Mouse (Mus musculus): ENCODE measurements at regions not wholly inside any gene's neighbourhood (a gene's known extent, or its start where the extent isn't known, plus 50 kb on each side); places are given as distances from the start of the nearest gene placed in this dataset.

DNA sequence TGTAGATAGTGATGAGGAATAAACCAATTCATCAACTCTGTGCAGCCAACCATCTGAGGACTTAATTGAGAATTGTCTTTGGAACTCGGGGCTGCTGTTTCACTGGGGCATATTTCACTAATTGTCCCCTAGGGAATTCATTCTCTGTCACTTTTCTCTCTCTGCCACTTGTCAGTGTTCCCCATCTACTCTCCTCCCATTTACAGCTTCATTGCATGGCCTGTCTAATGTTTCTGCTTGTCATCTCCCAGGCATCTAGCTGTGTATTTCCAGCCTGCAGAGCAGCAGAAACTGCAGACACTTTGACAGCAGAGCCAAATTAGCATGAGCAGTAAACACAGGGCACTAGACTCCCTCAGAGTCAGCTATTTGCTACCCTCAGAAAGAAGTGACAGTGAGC lies 1105.2 kb downstream of the Ntrk3 start:
- in situ Hi-C loops (cut with MboI, MseI) = no loop called here

DNA sequence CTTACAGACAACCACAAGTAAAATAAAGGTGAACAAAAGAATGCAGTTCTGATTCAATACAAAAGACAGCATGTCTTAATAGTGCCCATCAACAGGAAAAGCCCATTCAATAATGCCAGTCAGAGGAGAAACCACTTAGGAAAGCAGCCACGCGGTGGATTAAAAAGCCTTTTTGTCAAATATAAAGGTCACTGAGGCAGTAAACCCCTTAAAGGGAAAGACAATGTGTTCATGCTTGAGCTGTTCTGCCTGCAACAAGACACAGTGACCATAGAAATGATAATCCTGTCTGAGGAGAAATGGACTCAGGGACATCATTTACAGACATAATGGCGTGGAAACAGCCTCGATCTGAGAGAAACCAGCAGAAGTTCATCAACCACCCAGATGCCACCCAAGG lies 1114.3 kb downstream of the Ntrk3 start:
- in situ Hi-C loops (cut with MboI, MseI) = no loop called here

DNA sequence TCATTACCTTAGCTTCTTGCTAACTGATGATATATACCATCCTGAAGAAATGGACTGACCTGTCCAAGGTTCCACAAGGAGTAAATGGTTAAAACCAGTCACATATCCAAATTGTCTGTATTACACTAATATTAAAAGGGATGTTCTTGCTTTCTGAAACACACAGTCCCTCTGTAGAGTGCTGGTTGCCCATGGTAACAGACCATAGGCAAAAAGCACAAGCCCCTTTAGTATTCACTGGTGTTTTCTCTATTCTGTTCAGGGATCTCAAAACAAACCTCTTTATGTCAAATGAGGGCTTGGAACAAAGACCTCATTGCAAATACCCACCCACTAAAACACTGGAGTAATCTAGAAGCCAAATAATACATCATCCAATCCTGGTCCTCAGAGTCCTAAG lies 1114.9 kb downstream of the Ntrk3 start:
- in situ Hi-C loops (cut with MboI, MseI) = no loop called here

DNA sequence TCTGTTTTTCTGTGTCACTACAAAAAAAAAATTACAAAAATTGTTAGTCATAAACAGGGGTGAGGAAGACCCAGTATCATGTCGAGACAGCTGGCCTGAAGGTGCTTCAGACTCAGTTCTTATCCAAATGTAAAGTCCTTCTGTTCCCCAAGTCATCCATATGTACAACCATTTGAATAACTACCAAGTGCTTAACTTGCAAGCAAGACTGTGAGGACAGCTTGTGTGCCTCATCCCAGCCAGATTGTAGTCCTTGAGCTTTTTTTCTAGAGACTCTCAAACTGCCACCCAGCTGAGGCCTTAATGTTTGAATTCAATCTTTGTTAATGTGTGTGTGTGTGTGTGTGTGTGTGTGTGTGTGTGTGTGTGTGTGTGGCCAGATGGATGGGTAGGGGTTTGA lies 1164.9 kb downstream of the Ntrk3 start:
- in situ Hi-C loops (cut with MboI, MseI) = no loop called here

DNA sequence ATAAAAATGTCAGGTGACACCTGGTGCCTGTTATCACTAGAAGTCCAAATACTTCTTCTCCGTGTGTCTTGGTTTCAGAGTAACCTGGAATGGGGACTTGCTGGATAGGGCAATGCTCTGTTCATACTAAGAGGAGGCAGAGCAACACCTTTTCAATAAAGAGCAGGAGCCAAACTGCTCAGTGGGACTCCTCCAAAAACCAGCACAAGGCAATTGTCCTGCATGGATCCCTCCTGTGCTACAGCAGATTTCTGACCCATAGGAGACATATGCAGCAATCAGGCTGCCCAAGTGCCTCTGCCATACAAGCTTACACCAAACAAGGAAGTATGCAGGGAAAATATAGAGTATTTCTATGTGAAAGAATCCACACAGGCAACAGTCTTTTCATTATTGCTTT lies 1178.7 kb downstream of the Ntrk3 start:
- in situ Hi-C loops (cut with MboI, MseI) = no loop called here

DNA sequence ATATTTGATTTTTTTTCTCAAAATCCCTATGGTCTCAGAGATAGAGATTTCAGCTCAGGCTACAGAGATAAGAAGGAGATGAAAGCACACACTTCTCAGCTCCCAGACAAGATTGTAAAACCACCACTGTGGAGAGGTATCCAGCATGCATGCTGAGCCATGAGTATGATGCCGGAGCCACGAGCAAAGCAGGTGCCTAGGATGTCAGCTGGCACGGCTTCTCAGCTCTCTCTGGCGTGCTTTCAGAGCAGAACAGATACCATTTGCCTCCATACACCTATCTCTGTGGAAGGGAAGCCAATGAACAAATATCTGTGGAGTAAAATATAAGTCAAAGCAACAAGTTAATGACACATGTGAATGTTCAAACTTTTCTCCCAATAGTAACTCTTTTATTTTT lies 1179.3 kb downstream of the Ntrk3 start:
- in situ Hi-C loops (cut with MboI, MseI) = no loop called here

DNA sequence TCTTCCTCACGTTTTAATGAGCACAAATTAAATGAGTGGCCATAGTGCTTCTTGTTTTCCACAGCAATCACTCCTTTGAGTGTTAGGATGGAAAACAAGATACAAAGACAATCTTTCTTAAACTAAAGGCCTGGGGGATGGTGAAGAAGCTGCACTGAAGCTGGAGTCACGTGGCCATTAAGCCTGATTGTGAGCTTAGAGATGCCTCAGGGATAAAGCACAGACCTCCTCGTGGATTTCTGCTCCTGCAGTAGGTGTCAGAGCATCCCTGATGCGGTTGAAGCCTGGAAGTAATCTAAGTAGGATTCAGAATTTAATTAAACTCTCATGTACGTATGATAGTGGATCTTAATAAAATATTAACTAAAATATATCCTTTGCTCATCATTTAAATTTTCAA lies 1200.9 kb downstream of the Ntrk3 start:
- in situ Hi-C loops (cut with MboI, MseI) = no loop called here

DNA sequence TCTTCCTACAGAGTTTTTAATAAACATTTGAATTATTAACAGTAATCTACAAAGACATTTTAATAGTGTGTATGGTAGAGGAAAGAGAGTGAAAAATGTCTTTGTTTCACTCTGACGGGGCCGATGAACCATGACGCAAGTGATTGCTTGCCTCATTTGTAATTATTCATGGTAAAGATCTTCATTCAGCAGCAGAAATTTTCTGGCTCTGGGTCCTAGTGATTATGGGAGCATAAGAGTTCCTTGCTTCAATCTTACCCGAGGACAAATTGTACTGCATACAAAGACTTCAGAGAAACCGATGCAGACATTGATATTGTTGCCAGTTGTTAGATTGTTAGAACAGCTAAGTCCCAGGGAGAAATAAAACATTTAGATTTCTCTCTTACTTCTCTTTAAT lies 1209.9 kb downstream of the Ntrk3 start:
- in situ Hi-C loops (cut with MboI, MseI) = no loop called here

DNA sequence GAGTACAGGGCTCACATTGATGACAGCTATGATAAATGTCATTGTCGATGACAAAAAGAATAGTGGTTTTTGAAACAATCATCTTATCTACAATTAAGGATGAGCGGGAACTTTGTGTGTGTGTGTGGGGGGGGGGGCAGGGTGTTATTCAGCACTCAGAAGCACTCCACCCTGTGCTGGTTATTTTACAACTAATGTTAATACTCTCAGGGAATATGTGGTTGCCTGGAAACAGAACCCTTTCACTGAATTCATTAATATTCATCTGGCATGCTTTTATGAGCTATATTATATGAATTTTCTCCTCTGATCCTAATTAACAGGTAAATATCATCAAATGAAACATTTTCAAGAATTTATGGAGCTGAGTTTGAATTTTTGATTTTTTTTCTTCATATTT lies 1228.2 kb downstream of the Ntrk3 start:
- in situ Hi-C loops (cut with MboI, MseI) = no loop called here

DNA sequence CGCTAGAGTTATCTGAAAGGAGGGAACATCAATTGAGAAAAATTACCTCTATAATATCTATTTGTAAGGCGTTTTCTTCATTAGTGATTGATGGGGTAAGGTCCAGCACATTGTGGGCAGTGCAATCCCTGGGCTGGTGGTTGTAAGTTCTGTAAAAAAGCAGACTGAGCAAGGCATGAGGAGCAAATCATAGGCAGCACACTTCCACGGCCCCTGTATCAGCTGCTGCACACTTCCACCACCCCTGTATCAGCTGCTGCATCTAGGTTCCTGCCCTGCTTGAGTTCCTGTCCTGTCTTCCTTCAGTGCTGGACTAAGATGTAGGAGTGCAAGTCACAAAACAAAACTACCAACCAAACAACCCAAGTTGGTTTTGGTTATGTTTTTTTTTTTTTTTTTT lies 1230.2 kb downstream of the Ntrk3 start:
- in situ Hi-C loops (cut with MboI, MseI) = no loop called here

DNA sequence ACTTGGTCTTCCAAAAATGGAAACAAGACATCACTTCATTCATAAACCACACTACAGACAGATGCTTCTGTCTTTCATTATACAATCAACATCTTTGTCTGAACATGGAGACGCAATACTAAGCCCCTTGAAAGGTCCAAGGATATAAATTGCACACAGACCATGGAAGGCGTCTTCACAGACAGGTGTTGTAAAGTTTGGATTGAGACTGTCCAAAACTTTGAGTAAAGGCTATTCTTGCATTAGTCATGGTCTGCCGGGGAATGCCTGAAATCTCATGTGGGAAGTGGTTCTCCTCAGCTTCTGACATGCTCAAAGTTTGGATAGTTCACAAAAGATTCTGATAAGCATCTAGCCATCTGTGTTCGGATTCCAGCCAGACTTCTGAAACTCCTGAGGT lies 1235.2 kb downstream of the Ntrk3 start:
- in situ Hi-C loops (cut with MboI, MseI) = no loop called here

DNA sequence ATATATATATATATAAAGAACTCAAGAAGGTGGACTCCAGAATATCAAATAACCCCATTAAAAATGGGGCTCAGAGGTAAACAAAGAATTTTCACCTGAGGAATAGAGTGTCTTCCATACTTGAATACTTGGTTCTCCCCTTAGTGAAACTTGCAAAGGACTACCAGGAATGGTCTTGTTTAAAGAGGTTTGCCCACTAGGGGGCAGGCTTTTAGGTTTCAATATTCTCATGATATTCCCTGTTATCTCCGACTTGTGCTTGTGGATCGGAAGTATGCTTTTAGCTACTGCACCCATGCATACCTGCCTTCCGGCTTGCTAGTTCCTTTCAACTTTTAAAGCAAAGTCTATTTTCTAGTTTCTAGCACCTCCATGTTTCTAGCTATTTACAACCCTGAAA lies 1242.7 kb downstream of the Ntrk3 start:
- in situ Hi-C loops (cut with MboI, MseI) = no loop called here

DNA sequence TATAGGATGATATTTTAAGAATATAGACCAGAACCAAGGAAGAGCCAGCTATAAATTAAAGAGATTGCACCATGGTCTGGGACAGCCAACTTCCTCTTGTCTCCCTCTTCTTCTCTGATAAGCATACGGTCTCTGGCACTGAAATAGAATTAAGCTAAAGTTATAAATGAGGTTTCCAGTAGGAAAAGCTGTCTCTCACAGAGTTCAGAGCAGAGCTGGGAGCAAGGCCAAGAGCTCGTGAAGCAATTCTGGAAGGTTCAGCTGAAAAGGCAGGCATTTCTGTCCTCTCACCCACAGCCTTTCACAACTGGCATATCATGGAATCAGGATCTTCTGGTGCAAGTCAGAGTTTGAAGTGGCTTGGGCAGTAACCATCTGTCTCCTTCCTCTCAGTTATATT lies 1247.8 kb downstream of the Agbl1 start:
- in situ Hi-C loops (cut with MboI, MseI) = no loop called here

DNA sequence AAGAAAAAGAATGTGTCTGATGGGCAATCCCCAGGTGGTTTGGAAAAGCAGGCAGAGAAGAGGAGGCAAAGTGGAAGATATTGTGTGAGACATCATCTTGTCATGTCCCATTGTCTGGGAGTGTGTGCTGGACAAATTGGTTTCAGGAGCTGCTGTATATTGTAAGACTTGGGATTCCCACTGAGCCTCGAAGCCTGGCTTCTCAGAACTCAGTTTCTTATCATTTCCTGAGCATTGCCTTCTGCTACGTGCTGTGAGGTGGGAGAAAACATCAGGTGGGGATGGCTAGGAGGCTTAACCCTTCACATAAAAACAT lies 1216.3 kb downstream of the Agbl1 start:
- in situ Hi-C loops (cut with MboI, MseI) = no loop called here

DNA sequence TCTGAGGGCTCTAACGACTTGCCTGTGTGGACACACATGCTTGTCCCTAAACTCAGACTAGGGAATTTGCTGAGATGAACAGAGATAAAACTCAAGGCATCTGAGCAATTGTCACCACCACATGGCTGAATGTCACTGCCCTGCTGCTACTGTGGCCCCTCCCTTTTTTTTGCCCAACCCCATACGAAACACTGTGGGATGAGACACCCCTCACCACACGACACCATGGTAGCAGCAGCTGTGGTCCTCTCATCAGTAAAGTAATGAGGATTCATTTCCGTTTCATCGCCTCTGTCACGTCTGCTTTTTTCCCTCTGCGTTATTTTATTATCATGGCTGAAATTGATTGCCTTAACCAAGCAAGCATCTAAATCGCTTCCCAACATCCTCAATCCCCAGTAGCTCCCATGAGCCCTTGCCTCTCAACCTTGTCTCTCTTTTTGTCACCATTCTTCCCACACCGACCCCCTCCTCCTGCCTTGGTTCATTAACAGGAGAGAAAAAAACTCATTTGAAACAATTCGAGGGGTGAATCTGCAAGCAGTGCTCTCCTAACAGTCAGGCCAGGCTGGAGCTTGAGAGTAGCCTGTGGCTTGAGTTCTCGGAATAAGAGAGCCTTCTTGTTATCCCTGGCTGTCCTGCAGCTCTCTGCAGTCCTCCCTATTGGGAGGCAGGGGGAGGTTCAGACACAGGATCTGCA lies 1215.8 kb downstream of the Agbl1 start:
- in situ Hi-C loops (cut with MboI, MseI) = no loop called here

DNA sequence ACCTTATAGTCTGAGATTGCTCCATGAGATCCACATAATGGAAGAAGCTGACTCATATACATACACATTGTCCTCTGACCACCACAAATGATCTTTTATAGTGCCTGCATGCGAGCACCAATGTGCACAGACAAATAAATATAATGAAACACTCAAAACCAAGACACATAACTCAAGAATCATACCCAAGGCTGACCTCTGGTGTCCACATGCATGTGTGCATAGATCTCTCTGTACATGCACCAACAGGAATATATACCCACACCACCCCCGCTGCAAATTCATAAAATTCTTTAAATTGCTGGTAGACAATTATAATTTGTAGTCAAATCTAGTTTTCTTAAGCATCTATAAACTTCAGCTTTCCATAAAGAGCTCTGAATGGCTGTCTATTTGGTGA lies 1211.9 kb downstream of the Agbl1 start:
- in situ Hi-C loops (cut with MboI, MseI) = no loop called here

DNA sequence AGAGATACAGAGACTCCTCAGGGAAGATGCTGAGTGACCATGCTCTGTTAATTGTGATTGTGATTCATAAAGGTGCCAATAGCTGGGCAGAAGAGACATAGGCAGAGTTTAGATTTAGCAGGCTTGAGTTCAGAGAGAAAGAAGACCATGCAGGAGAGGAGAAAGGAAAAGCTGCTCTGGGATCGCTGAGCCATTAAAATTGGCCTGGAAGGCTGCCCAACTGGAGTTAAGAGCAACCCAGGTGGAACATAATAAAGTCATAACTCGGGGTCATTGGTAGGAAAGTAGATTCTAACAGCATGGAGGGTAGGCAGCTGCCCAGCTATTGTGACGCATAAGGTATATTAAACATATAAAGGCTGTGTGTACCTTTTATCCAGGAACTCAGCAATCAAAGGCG lies 1183.9 kb downstream of the Agbl1 start:
- in situ Hi-C loops (cut with MboI, MseI) = loop anchor here (10.0 kb wide), 1 partner anchor 1359 kb away; no protein-coding TSS in a partner anchor

Measured in regulatory T cell (primary cell).